Mouse (Mus musculus) limb, embryonic 14.5 days (tissue): Measurements from ENCODE around the gene Prpf8. TPM values are rescaled to one million over a fixed set of nuclear protein-coding genes. Genes with fewer than 3 reads are reported as not detected.

Source experiments
- ATAC-seq: fragments of 200-750 bp; cut with Nextera tagmentation; 2 replicates; pipeline ENCODE4 v1.8.0; 2017; ENCODE audit warnings: low read depth, moderate number of reproducible peaks, moderate TSS enrichment; ENCODE audit not compliant: low FRiP score
- DNase-seq: peaks from one replicate; pipeline ENCODE4 v3.0.0-alpha.2; 2015; ENCODE audit warnings: low spot score
- H3K27ac ChIP-seq: fragments of 300-500 bp; sonication (generic); replicated peaks from 2 replicates; pipeline ENCODE4 v1.5.1; 2014; ENCODE audit warnings: low read depth, mild to moderate bottlenecking, low read length, moderate library complexity, mixed read lengths
- H3K27me3 ChIP-seq: fragments of 300-500 bp; sonication (generic); 2 replicates; pipeline ENCODE4 v1.6.1; 2014; ENCODE audit warnings: low read length, mixed read lengths; ENCODE audit not compliant: control insufficient read depth, insufficient read depth
- H3K36me3 ChIP-seq: fragments of 300-500 bp; sonication (generic); 2 replicates; pipeline ENCODE4 v1.6.1; 2014; ENCODE audit warnings: mild to moderate bottlenecking, low read length, moderate library complexity, mixed read lengths; ENCODE audit not compliant: control insufficient read depth, insufficient read depth
- H3K4me1 ChIP-seq: fragments of 300-500 bp; sonication (generic); 2 replicates; pipeline ENCODE4 v1.6.1; 2014; ENCODE audit warnings: antibody characterized with exemption, low read length, mixed read lengths; ENCODE audit not compliant: control insufficient read depth, insufficient read depth
- H3K4me2 ChIP-seq: fragments of 300-500 bp; sonication (generic); replicated peaks from 2 replicates; pipeline ENCODE4 v1.6.1; 2014; ENCODE audit warnings: low read depth, mild to moderate bottlenecking, low read length, moderate library complexity; ENCODE audit not compliant: severe bottlenecking
- H3K4me3 ChIP-seq: fragments of 300-500 bp; sonication (generic); replicated peaks from 2 replicates; pipeline ENCODE4 v1.5.1; 2014; ENCODE audit warnings: low read length
- H3K9ac ChIP-seq: fragments of 300-500 bp; sonication (generic); 2 replicates; pipeline ENCODE4 v1.6.1; 2014; ENCODE audit warnings: mild to moderate bottlenecking, low read depth, low read length, moderate library complexity; ENCODE audit not compliant: severe bottlenecking
- H3K9me3 ChIP-seq: fragments of 300-500 bp; sonication (generic); 2 replicates; pipeline ENCODE4 v1.6.1; 2016; ENCODE audit warnings: low read length; ENCODE audit not compliant: control insufficient read depth
- POLR2A ChIP-seq: fragments of 200-500 bp; IDR thresholded peaks from 2 replicates; pipeline ENCODE4 v1.8.0; 2012; ENCODE audit warnings: inconsistent platforms, mild to moderate bottlenecking, moderate library complexity, borderline replicate concordance; ENCODE audit not compliant: insufficient read depth, insufficient read length; ENCODE audit errors: extremely low read depth
- WGBS: fragments of 180-500 bp; shearing (Covaris S2); extraction: QIAGEN DNeasy Blood & Tissue Kit; methylation state at CpG from one replicate; pipeline ENCODE4 v1.1.7; 2014; 5-methylcytosine and 5-hydroxymethylcytosine counted together
- polyA plus RNA-seq, 2 experiments: library from polyadenylated mRNA; depleted of rRNA in 1 of 2; stranded (reverse) in 1 of 2; unstranded in 1 of 2; fragments of >200 nt; fragmentation: Nextera tagmentation in 1 of 2; extraction: Ambion mirVana in 1 of 2; gene quantifications; 2 replicates each; pipeline versions ENCODE4 v1.2.1 to v1.2.3; 2012 to 2014

The Prpf8 gene
- polyA plus RNA-seq, 2 experiments, result 85.9 to 123 TPM

GRCm38 (mm10) chr11:75538184-75538969, 51.8 kb downstream of the Prpf8 start:
- H3K27me3 ChIP-seq, result no peaks in the 10 kb centered on the region
- WGBS, result 75% methylated on average over 9 of the region's 9 CpGs
- H3K4me2 ChIP-seq, result no peak overlapping the region
- no peak for ATAC-seq
- no peaks in the 10 kb centered on the region; the same call in 1 of the 2 replicates for H3K4me1 ChIP-seq
- no peak overlapping the region for H3K27ac ChIP-seq
- H3K9me3 ChIP-seq, result no peaks in the 10 kb centered on the region
- H3K4me3 ChIP-seq, result no peak overlapping the region
- no peaks in the 10 kb centered on the region for H3K36me3 ChIP-seq
- H3K9ac ChIP-seq, result peak overlapping the region; percentile 5; the same call in 1 of the 2 replicates
- DNase-seq, result no peak
- TF ChIP-seq POLR2A, result no peak

GRCm38 (mm10) chr11:75538970-75539299, 52.3 kb downstream of the Prpf8 start:
- no peak overlapping the region for H3K4me2 ChIP-seq
- no peak overlapping the region for H3K4me3 ChIP-seq
- WGBS, result 86% methylated on average over 13 of the region's 13 CpGs
- no peak for ATAC-seq
- no peaks in the 10 kb centered on the region for H3K9me3 ChIP-seq
- DNase-seq, result no peak
- no peak overlapping the region for H3K27ac ChIP-seq
- H3K9ac ChIP-seq, result no peak overlapping the region
- H3K4me1 ChIP-seq, result no peaks in the 10 kb centered on the region; the same call in 1 of the 2 replicates
- no peaks in the 10 kb centered on the region for H3K27me3 ChIP-seq
- no peaks in the 10 kb centered on the region for H3K36me3 ChIP-seq
- TF ChIP-seq POLR2A, result no peak

GRCm38 (mm10) chr11:75540209-75540608, 53.6 kb downstream of the Prpf8 start:
- H3K9me3 ChIP-seq, result no peaks in the 10 kb centered on the region
- no peaks in the 10 kb centered on the region for H3K36me3 ChIP-seq
- H3K27me3 ChIP-seq, result no peaks in the 10 kb centered on the region
- H3K9ac ChIP-seq, result no peak overlapping the region
- 71% methylated on average over 8 of the region's 8 CpGs for WGBS
- H3K4me3 ChIP-seq, result no peak overlapping the region
- no peaks in the 10 kb centered on the region; the same call in 1 of the 2 replicates for H3K4me1 ChIP-seq
- ATAC-seq (no peak), DNase-seq (no peak)
- H3K27ac ChIP-seq, result no peak overlapping the region
- no peak overlapping the region for H3K4me2 ChIP-seq
- no peak for TF ChIP-seq POLR2A

GRCm38 (mm10) chr11:75540710-75541581, 54.3 kb downstream of the Prpf8 start:
- Histone ChIP-seq H3K4me1 (no peaks in the 10 kb centered on the region; the same call in 1 of the 2 replicates), H3K36me3 (no peaks in the 10 kb centered on the region), H3K4me2 (no peak overlapping the region), H3K27ac (no peak overlapping the region), H3K9me3 (no peaks in the 10 kb centered on the region), H3K9ac (no peak overlapping the region), H3K27me3 (no peaks in the 10 kb centered on the region), H3K4me3 (no peak overlapping the region)
- DNase-seq, result no peak
- no peak for ATAC-seq
- 77% methylated on average over 19 of the region's 19 CpGs for WGBS
- TF ChIP-seq POLR2A, result no peak

- no peak overlapping the region for H3K9ac ChIP-seq
- H3K4me1 ChIP-seq, result no peaks in the 10 kb centered on the region
- H3K36me3 ChIP-seq, result no peaks in the 10 kb centered on the region
- no peak overlapping the region for H3K4me2 ChIP-seq
- WGBS, result 91% methylated on average over 9 of the region's 9 CpGs
- no peaks in the 10 kb centered on the region for H3K9me3 ChIP-seq
- TF ChIP-seq POLR2A, result no peak
- DNase-seq (no peak), ATAC-seq (no peak)
- no peak overlapping the region for H3K4me3 ChIP-seq
- no peak overlapping the region for H3K27ac ChIP-seq
- H3K27me3 ChIP-seq, result no peaks in the 10 kb centered on the region
Observed at GRCm38 (mm10) chr11:75544713-75545112, 58.1 kb downstream of the Prpf8 start.
